Mouse (Mus musculus): ENCODE data around the gene Atp6v0b. TPM values are rescaled to one million over a fixed set of nuclear protein-coding genes. Genes with fewer than 3 reads are reported as not detected.
A peak's percentile ranks its signal among the peaks of the same experiment; 100 is the strongest.

The Atp6v0b gene
- 242 and 249 TPM in 2 replicates for polyA plus RNA-seq (2015; fragmentation: Nextera tagmentation; extraction: Ambion mirVana)

DNA sequence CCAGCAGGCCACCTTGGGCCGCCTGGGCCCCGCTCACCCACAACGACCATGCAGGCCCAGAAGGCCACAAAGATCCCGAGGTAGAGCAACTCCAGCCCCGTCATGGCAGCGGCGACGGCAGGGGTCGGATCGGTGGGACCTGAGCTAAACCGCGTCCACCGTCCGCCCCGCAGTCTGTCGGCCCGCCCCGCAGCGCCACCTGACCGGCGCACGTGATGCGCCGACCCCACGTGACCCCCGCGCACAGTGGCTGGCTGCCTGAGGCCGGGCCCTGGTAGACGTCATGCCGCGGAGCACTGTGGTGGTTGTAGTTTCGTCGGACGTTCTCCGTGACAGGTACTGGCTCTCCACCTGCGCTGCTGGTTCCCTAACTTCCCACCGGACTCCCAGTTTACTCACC lies at the start of gene Atp6v0b:
Atp6v0b (minus strand) TSS at position 201 of the 400 bp plus-strand sequence.
- Histone ChIP-seq H3K9me3 (ENCODE audit: control insufficient read depth, low read length) (no peaks in the 10 kb centered on the region), H3K27ac (replicated peaks) (peak within 1 kb of the TSS; percentile 77), H3K9ac (ENCODE audit: low read length) (peak within 1 kb of the TSS; percentile 89), H3K4me2 (replicated peaks; ENCODE audit: low read depth) (peak within 1 kb of the TSS; percentile 99), H3K36me3 (ENCODE audit: control insufficient read depth, insufficient read depth, low read length) (0 out of 2 replicates have a peak, but pooled peaks cover 6% of the 10 kb centered on the region), H3K4me3 (ENCODE audit: low read depth, low read length) (peak within 1 kb of the TSS; percentile 95), H3K4me1 (replicated peaks; ENCODE audit: control insufficient read depth, insufficient read depth) (peaks cover 11% of the 10 kb centered on the region; the same call in 1 of the 2 replicates), H3K27me3 (ENCODE audit: control insufficient read depth, insufficient read depth, low read length) (no peaks in the 10 kb centered on the region)
- TF ChIP-seq CTCF (IDR thresholded peaks at IDR 0.05; ENCODE audit: low read depth) (no peak), EP300 (optimal IDR thresholded peaks at IDR 0.05) (no peak)
- peak; percentile 96 for DNase-seq (ENCODE audit: low spot score)
- ATAC-seq (ENCODE audit: low FRiP score, low TSS enrichment) = peak; percentile 92
- under 1% methylated on average over 30 of the region's 37 CpGs for WGBS

DNA sequence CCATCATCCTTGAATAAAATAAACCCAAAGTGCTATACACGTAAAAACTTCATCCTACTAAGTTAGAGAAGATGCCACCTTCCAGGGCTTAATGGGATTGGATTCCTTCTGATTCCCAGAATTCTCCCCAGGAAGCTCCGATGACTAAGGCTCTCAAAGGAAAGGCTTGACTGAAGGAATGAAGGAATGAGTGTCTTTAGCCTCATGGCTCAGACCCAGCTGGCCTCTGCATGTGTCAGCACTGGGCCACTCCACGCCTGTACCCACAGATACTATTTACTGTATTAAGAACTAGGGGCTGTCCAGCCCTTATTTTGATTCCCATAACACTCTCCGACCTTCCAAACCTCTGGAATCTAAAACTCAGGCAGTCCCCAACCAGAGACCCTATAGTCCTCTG lies 46.9 kb upstream of the Atp6v0b start:
- Histone ChIP-seq H3K9ac (ENCODE audit: low read length) (no peak overlapping the region), H3K27me3 (ENCODE audit: control insufficient read depth, insufficient read depth, low read length) (no peaks in the 10 kb centered on the region), H3K27ac (replicated peaks) (no peak overlapping the region), H3K9me3 (ENCODE audit: control insufficient read depth, low read length) (no peaks in the 10 kb centered on the region), H3K4me2 (replicated peaks; ENCODE audit: low read depth) (no peak overlapping the region), H3K4me3 (ENCODE audit: low read depth, low read length) (no peak overlapping the region), H3K4me1 (replicated peaks; ENCODE audit: control insufficient read depth, insufficient read depth) (0 out of 2 replicates have a peak, but pooled peaks cover 1% of the 10 kb centered on the region), H3K36me3 (ENCODE audit: control insufficient read depth, insufficient read depth, low read length) (no peaks in the 10 kb centered on the region)
- DNase-seq (ENCODE audit: low spot score) = no peak
- no peak for TF ChIP-seq EP300 (optimal IDR thresholded peaks at IDR 0.05)
- no peak for TF ChIP-seq CTCF (IDR thresholded peaks at IDR 0.05; ENCODE audit: low read depth)
- 81% methylated on average over 4 of the region's 4 CpGs for WGBS
- ATAC-seq (ENCODE audit: low FRiP score, low TSS enrichment) = no peak

DNA sequence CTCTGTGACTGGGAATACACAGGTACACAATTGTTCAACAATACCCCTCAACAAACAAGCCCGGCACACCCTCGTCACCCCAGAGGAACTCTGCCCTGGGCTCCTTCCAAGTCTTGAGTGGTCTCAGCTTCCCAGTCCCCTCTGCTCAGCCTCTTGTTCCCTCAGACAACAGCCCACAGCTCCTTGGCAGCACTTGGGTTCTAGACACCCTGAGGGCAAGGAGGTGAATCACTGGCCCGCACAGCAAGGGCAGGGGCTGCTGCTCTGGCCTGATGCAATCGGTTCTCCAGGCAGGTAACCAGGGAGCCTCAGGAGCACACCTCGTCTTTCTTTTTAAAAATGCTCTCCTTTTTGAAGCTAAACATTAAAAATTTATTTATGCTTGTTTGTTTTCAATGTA lies 46.1 kb upstream of the Atp6v0b start:
- 75% methylated on average over 5 of the region's 5 CpGs for WGBS
- no peak for DNase-seq (ENCODE audit: low spot score)
- ATAC-seq (ENCODE audit: low FRiP score, low TSS enrichment) = no peak
- H3K9ac ChIP-seq (ENCODE audit: low read length) = no peak overlapping the region
- H3K36me3 ChIP-seq (ENCODE audit: control insufficient read depth, insufficient read depth, low read length) = no peaks in the 10 kb centered on the region
- TF ChIP-seq CTCF (IDR thresholded peaks at IDR 0.05; ENCODE audit: low read depth) (no peak), EP300 (optimal IDR thresholded peaks at IDR 0.05) (no peak)
- no peaks in the 10 kb centered on the region for H3K27me3 ChIP-seq (ENCODE audit: control insufficient read depth, insufficient read depth, low read length)
- no peak overlapping the region for H3K27ac ChIP-seq (replicated peaks)
- H3K9me3 ChIP-seq (ENCODE audit: control insufficient read depth, low read length) = no peaks in the 10 kb centered on the region
- H3K4me1 ChIP-seq (replicated peaks; ENCODE audit: control insufficient read depth, insufficient read depth) = 0 out of 2 replicates have a peak, but pooled peaks cover 3% of the 10 kb centered on the region
- H3K4me3 ChIP-seq (ENCODE audit: low read depth, low read length) = no peak overlapping the region
- H3K4me2 ChIP-seq (replicated peaks; ENCODE audit: low read depth) = no peak overlapping the region

DNA sequence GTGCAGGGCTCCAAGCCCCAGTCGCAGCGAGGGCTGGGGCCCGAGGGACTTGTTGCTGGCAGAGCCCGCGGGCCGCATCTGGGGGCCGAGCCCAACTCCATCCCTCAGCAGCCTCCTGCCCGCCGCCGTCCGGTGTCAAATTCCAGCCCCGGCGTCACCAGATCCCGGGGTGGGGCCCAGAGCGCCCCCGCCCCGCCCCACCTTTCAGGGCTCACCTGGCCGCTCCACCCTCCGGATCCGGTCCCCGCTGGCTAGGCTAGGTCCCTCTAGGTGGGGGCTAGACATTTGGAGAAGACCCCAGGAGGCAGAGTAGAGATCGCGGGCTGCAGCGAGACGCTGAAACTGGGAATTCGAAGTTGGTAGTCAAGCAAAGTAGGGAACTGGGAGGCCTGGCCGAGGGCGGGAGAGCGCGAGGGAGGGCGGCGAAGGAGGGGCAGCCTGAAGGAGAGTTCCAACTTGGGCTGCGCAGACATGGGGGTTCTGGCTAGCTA lies 42.3 kb upstream of the Atp6v0b start, which contains the start of gene Artn:
Artn (minus strand) TSS at position 373 of the 491 bp plus-strand sequence.
- H3K36me3 ChIP-seq (ENCODE audit: control insufficient read depth, insufficient read depth, low read length) = no peaks in the 10 kb centered on the region
- peak within 1 kb of the TSS; percentile 50 for H3K27ac ChIP-seq (replicated peaks)
- H3K27me3 ChIP-seq (ENCODE audit: control insufficient read depth, insufficient read depth, low read length) = peaks cover 2% of the 10 kb centered on the region; the same call in 1 of the 2 replicates
- DNase-seq (ENCODE audit: low spot score) = peak; percentile 79
- H3K9me3 ChIP-seq (ENCODE audit: control insufficient read depth, low read length) = no peaks in the 10 kb centered on the region
- peak within 1 kb of the TSS; percentile 63 for H3K9ac ChIP-seq (ENCODE audit: low read length)
- TF ChIP-seq EP300 (optimal IDR thresholded peaks at IDR 0.05) (no peak), CTCF (IDR thresholded peaks at IDR 0.05; ENCODE audit: low read depth) (no peak)
- peak within 1 kb of the TSS; percentile 45 for H3K4me3 ChIP-seq (ENCODE audit: low read depth, low read length)
- H3K4me1 ChIP-seq (replicated peaks; ENCODE audit: control insufficient read depth, insufficient read depth) = peaks cover 3% of the 10 kb centered on the region; the same call in 1 of the 2 replicates
- WGBS = under 1% methylated on average over 33 of the region's 33 CpGs
- ATAC-seq (ENCODE audit: low FRiP score, low TSS enrichment) = peak; percentile 51
- peak within 1 kb of the TSS; percentile 81 for H3K4me2 ChIP-seq (replicated peaks; ENCODE audit: low read depth)

DNA sequence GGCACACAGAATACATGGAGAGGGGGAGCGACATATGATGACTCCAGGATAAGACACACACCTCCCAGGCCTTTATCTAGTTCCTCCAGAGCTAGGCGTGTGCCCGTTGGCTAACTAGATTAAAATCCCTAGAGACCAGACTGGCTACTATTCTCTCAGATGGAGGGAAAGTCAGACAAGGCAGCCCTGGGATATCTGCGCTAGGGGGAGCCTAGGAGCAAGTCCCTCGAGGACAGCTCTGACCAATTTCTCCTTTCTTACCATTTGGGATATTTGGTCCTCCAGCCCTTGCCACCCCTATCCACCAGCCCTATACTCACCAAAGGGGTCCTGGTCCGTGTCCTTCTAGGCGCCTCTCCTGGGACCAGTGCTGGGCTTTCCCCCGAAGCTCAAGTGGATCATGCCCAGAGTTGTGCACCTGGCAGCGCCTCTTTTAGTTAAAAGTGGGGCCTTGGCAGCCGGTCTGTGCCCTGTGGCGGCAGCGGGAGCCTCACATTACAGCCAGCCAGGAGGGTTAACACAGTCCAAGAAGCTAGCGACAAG lies 41.6 kb upstream of the Atp6v0b start:
- 4% methylated on average over 13 of the region's 13 CpGs for WGBS
- no peaks in the 10 kb centered on the region for H3K36me3 ChIP-seq (ENCODE audit: control insufficient read depth, insufficient read depth, low read length)
- peaks cover 2% of the 10 kb centered on the region; the same call in 1 of the 2 replicates for H3K27me3 ChIP-seq (ENCODE audit: control insufficient read depth, insufficient read depth, low read length)
- peaks cover 3% of the 10 kb centered on the region; the same call in 1 of the 2 replicates for H3K4me1 ChIP-seq (replicated peaks; ENCODE audit: control insufficient read depth, insufficient read depth)
- ATAC-seq (ENCODE audit: low FRiP score, low TSS enrichment) = peak; percentile 36; the same call in 1 of the 2 replicates
- TF ChIP-seq CTCF (IDR thresholded peaks at IDR 0.05; ENCODE audit: low read depth) (peak; percentile 75), EP300 (optimal IDR thresholded peaks at IDR 0.05) (no peak)
- DNase-seq (ENCODE audit: low spot score) = peak; percentile 65
- H3K9ac ChIP-seq (ENCODE audit: low read length) = peak overlapping the region; percentile 63
- no peaks in the 10 kb centered on the region for H3K9me3 ChIP-seq (ENCODE audit: control insufficient read depth, low read length)
- peak overlapping the region; percentile 50 for H3K27ac ChIP-seq (replicated peaks)
- peak overlapping the region; percentile 81 for H3K4me2 ChIP-seq (replicated peaks; ENCODE audit: low read depth)
- peak overlapping the region; percentile 45 for H3K4me3 ChIP-seq (ENCODE audit: low read depth, low read length)

DNA sequence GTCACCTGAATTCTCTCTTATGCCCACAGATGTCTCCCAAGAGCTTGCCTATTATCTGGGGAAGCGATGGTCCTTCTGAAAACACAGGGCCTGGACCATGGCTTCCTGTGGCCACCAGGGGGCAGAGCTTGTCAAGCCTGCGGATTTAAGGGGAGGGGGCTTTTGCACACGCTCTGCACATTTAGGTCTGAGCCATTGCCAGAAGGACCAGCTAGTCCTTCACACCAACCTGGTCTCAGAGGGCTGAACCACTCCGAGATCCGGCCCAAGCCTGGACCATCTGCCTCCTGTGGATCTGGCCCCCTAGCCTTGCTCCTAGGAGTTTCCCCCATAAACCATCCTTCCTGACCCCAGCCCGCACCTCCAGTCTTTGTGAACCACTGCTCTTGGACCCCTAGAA lies 41.1 kb upstream of the Atp6v0b start:
- peaks cover 3% of the 10 kb centered on the region; the same call in 1 of the 2 replicates for H3K4me1 ChIP-seq (replicated peaks; ENCODE audit: control insufficient read depth, insufficient read depth)
- H3K4me3 ChIP-seq (ENCODE audit: low read depth, low read length) = peak overlapping the region; percentile 45; the same call in 1 of the 2 replicates
- no peak overlapping the region for H3K27ac ChIP-seq (replicated peaks)
- no peak overlapping the region for H3K9ac ChIP-seq (ENCODE audit: low read length)
- peak; percentile 91 for TF ChIP-seq CTCF (IDR thresholded peaks at IDR 0.05; ENCODE audit: low read depth)
- TF ChIP-seq EP300 (optimal IDR thresholded peaks at IDR 0.05) = no peak
- H3K27me3 ChIP-seq (ENCODE audit: control insufficient read depth, insufficient read depth, low read length) = peaks cover 2% of the 10 kb centered on the region; the same call in 1 of the 2 replicates
- H3K36me3 ChIP-seq (ENCODE audit: control insufficient read depth, insufficient read depth, low read length) = no peaks in the 10 kb centered on the region
- H3K4me2 ChIP-seq (replicated peaks; ENCODE audit: low read depth) = peak overlapping the region; percentile 81
- H3K9me3 ChIP-seq (ENCODE audit: control insufficient read depth, low read length) = no peaks in the 10 kb centered on the region
- peak; percentile 28; the same call in 1 of the 2 replicates for ATAC-seq (ENCODE audit: low FRiP score, low TSS enrichment)
- peak; percentile 28 for DNase-seq (ENCODE audit: low spot score)
- WGBS = 24% methylated on average over 6 of the region's 6 CpGs
